ENCODE assay signal across 13 mouse cellular contexts in the genomic region with DNA sequence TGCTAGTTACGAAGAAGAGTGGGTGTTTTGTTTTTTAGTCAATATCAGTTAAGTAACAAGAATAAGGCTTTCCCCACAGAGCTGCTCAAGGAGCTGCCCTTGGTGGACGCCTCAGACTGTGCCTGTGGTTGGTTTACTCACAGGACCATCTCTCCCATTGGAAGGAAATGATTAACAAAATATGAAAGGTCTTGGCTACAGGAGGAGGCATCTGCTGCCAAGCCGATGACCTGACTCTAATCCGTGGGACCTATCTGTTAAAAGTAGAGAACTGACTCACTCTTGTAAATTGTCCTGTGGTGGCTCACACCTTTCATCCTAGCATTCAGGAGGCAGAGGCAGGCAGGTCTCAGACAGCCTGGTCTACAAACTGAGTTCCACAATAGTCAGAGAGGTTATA.
"Had no signal": no experiment of that assay in that cellular context is flagged by ENCODE, and none has a peak within 500 bp of the region (broad histone marks: within the 10 kb centered on the region; RNA-seq: fewer than 3 reads in every experiment).

No protein-coding gene starts in this region.

- H3K27me3 ChIP-seq: lung, embryonic 15.5 days had no signal

- DNase-seq: layer of hippocampus, postnatal 36 days; lung, adult 18-20 months; lung, postnatal 10 days; lung, postnatal 4 days; midbrain, embryonic 14.5 days; thymus, adult 18-20 months; thymus, postnatal 4 days had no signal

- H3K4me2 ChIP-seq: liver, embryonic 11.5 days; lung, embryonic 15.5 days; midbrain, embryonic 11.5 days had no signal

- H3K9ac ChIP-seq: liver, embryonic 14.5 days; lung, embryonic 15.5 days had no signal

- H3K4me1 ChIP-seq: lung, embryonic 15.5 days had no signal

- H3K4me3 ChIP-seq: left cerebral cortex, adult 2 months; lung, embryonic 15.5 days had no signal

- H3K27ac ChIP-seq: left cerebral cortex, adult 2 months; liver, embryonic 14.5 days; lung, embryonic 15.5 days had no signal

- H3K9me3 ChIP-seq: lung, embryonic 15.5 days had no signal

- ATAC-seq: intestine, postnatal 0 days had no signal
